Mouse (Mus musculus) spleen, adult 18-20 months (tissue): Measurements from ENCODE around the gene Cdc42ep4.
A peak's percentile ranks its signal among the peaks of the same experiment; 100 is the strongest.

ENCODE experiments used
- DNase-seq, 2 experiments: peaks; one replicate each; pipeline ENCODE4 v3.0.0; 2022; ENCODE audit warnings: mixed read lengths in 2 of 2

Gene Cdc42ep4

DNA sequence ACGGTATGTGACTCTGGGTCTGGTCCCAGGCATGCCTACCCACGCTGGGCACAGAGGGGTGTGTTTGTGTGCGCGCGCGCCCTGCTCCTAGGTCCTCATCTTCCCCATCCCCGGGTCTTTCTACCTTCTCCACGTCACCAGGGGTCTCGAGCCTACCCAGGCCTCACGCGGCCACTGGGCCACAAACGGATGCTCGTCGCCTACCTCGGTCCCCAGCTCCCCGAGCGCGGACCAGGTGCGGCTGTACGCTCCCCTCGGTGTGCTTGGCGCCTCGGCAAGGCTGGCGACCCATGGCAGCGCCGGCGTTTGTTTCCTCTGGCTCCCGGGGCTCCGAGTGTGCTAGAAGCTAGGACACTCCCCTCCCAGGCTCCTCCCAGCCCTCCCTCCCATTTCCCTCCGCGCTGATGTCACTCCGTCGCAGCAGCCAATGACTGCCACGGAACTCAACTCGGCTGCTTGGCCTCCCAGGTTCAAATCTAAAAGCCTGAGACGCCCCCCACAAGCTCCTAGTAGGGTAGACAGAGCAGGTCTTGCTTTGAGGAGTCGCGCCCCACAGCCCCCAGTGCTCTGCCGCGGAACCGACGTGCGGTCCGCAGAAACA lies at the start of gene Cdc42ep4:
Gene Cdc42ep4 (minus strand): TSS at position 398 of the 601 bp plus-strand sequence.
- peak; percentile 67 to 72 for DNase-seq

GRCm38 (mm10) chr11:113800026-113800425 lies 48.3 kb upstream of the Cdc42ep4 start:
- DNase-seq = no peak

GRCm38 (mm10) chr11:113799041-113799447 lies 47.4 kb upstream of the Cdc42ep4 start:
- no peak for DNase-seq

DNA sequence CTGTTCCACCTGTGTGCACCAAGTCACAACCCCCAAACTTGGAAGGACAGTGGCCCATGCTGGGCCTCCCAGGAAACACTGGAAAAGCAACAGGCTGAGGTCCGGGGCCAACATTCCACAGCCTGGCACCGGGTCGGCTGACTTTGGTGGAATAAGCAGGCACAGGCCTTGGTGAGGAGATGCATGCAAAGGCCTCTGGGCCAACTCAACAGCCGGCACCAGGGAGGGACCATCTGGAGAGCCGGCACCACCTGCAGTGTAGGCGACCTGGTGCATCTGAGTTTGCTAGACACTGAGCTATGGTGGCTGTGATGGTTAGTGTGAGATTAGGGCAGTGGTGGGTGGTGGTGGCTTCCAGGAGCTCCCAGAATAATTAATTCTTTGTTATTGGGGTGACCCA lies 46.3 kb upstream of the Cdc42ep4 start:
- no peak for DNase-seq

- no peak for DNase-seq
Observed at GRCm38 (mm10) chr11:113797014-113797983, 45.6 kb upstream of the Cdc42ep4 start.

DNA sequence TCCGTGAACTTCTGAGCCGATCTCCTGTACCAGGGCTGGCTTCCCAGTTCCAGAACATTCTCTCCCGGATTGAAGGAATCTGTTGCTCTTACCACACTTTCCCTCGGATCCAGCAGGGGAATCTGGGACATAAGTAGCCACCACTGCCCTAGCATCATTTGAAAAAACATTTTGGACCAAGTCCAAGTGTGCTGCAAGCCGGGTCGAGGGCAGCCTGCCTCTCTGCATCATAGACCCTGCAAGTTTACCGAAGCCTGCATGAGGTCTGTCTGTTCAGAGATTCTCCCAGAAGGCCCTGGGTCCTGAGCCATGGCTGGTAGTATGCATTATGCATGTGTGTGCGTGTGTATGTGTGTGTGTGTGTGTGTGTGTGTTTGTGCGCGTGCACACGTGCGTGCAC lies 44.2 kb upstream of the Cdc42ep4 start:
- DNase-seq = no peak

GRCm38 (mm10) chr11:113791357-113792215 lies 39.9 kb upstream of the Cdc42ep4 start:
- DNase-seq = no peak

GRCm38 (mm10) chr11:113789101-113789500 lies 37.4 kb upstream of the Cdc42ep4 start:
- no peak for DNase-seq

- DNase-seq = peak; percentile 26 to 29
Observed at GRCm38 (mm10) chr11:113788183-113788789, 36.6 kb upstream of the Cdc42ep4 start.

DNA sequence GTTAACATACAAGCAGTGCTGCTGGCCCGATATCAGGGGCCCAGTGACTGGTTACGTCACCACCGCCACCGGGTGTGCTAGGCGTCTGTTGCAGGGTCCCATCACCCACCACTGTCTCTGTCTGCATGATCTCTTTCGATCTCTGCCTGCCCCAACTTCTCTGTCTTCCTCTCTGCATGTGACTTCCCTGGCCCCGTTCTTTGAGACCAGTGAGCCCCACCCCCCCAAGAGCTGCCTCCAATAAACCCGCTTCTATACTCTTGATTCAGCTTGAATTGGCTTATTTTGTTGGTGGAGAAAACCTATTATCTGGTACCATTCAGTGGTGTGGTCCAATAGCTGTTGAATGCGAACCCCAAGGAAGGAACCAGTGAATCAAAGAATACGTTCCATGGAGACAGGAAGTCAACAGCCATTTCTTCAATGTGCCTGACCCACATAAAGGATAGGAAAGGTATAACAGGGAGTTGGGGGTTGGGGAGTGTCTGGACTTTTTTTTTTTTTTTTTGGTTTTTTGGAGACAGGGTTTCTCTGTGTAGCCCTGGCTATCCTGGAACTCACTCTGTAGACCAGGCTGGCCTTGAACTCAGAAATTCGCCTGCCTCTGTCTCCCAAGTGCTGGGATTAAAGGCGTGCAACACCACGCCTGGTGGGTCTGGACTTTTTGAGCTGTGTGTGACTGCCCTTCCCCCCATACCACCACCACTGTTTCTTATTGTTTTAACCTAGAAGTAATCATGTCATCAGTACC lies 35.9 kb upstream of the Cdc42ep4 start:
- DNase-seq = no peak

GRCm38 (mm10) chr11:113787009-113787408 lies 35.3 kb upstream of the Cdc42ep4 start:
- no peak for DNase-seq

DNA sequence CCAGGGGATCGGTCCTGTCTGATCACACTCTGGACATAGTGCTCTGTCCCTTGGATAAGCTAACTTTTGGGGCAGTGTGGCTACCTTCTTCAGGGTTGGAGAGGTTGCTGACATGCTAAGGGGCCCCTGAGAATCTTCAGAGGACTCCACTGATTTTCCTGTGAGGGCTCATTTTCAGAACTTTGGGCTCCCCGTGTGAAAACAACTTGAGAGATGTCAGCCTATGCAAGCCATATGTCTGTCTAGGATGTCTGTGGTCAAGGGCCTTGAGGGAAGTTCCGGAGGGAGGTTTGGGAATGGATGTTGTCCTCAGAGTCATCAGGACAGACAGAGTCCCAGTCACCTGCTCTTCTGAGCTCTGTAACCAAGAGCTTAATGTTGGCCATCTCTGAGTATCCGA lies 34.7 kb upstream of the Cdc42ep4 start:
- no peak for DNase-seq

- DNase-seq = no peak
Observed at GRCm38 (mm10) chr11:113785406-113786171, 33.9 kb upstream of the Cdc42ep4 start.

GRCm38 (mm10) chr11:113784656-113785396 lies 33.1 kb upstream of the Cdc42ep4 start:
- no peak for DNase-seq

DNA sequence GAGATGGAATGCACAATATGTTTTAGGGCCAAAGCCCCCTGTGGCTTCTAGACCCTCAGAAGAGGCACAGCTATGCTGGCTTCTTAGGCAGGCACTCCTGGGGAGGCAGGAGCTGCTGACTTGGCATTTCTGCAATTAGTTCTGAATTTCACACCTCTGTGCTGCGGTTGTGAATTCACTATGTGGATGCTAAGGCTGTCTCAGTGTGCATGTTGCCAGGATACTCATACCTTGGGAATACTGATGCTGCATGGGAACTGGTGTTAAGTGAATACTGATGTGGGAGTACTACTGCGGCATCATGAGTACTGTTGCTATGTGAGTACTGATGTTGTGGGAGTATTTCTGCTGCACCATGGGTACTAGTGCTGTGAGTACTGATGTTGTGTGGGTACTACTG lies 30.8 kb upstream of the Cdc42ep4 start:
- DNase-seq = no peak

- no peak for DNase-seq
Observed at GRCm38 (mm10) chr11:113782006-113782405, 30.3 kb upstream of the Cdc42ep4 start.

GRCm38 (mm10) chr11:113779680-113780041 lies 28.0 kb upstream of the Cdc42ep4 start:
- no peak for DNase-seq

DNA sequence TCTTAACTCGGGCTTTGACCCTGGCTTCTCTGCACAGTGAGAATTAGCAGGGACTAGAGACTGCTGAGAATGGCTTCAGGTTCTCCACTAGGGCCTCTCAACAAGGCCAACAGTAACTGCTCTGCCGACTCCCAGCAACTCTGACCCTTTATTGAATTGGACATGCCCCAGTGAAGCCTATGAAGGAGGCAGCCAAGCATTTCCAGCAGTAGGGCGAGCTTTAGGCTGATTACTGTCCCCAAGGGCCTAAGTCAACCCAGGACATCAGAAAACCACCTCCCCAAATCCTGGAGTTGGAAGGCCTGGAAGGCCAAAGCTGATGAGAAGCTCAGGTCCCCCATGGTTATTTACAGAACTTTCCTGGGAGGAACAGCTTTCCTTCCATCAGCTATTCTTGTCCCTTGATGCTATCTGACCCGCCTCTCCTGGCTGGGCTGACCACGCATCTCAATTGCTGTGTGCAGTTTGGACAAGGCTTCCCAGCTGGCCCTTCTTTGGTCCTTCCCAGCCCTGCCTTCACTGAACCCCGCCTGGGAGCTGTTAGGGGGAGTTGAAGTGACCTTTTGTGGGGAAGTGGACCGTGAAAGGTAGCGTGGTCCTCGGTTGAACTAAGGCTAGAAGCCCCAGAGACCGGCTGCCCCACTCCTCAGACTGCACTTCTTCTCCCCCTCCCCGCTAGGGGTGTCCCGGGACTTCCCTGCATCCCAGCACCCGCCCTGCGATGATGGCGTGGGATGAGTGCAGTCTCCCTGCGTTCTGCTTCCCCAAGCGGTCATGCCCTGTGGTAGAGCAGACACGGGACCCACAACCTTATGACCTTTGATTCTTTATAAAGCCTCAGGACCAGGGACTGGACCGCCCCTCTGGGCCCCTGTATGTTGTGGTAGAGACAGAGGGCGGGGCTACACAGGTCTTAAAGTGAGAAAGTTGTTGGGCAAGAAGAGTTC lies 27.3 kb upstream of the Cdc42ep4 start:
- no peak for DNase-seq

GRCm38 (mm10) chr11:113777878-113778464 lies 26.3 kb upstream of the Cdc42ep4 start:
- no peak for DNase-seq
